Mouse (Mus musculus) midbrain, embryonic 13.5 days (tissue): ENCODE data around the gene Pde4dip. TPM values are rescaled to one million over a fixed set of nuclear protein-coding genes. Genes with fewer than 3 reads are reported as not detected.

Experiments used
- ATAC-seq: fragments of 200-750 bp; cut with Nextera tagmentation; 2 replicates; pipeline ENCODE4 v1.8.0; 2017; ENCODE audit warnings: mild to moderate bottlenecking, moderate TSS enrichment, moderate library complexity
- H3K27ac ChIP-seq: fragments of 300-500 bp; sonication (generic); 2 replicates; pipeline ENCODE4 v1.5.1; 2015; ENCODE audit warnings: inconsistent platforms, mild to moderate bottlenecking, moderate library complexity
- H3K27me3 ChIP-seq: fragments of 300-500 bp; sonication (generic); 2 replicates; pipeline ENCODE4 v1.6.1; 2015; ENCODE audit warnings: mild to moderate bottlenecking, inconsistent platforms
- H3K36me3 ChIP-seq: fragments of 300-500 bp; sonication (generic); 2 replicates; pipeline ENCODE4 v1.6.1; 2015; ENCODE audit warnings: mild to moderate bottlenecking, inconsistent platforms
- H3K4me1 ChIP-seq: fragments of 300-500 bp; sonication (generic); replicated peaks from 2 replicates; pipeline ENCODE4 v1.6.1; 2015; ENCODE audit warnings: inconsistent platforms
- H3K4me2 ChIP-seq: fragments of 300-500 bp; sonication (generic); replicated peaks from 2 replicates; pipeline ENCODE4 v1.6.1; 2015; ENCODE audit warnings: moderate library complexity, mild to moderate bottlenecking, inconsistent platforms
- H3K4me3 ChIP-seq: fragments of 300-500 bp; sonication (generic); replicated peaks from 2 replicates; pipeline ENCODE4 v1.5.1; 2015; ENCODE audit warnings: mild to moderate bottlenecking, inconsistent platforms
- H3K9ac ChIP-seq: fragments of 300-500 bp; sonication (generic); replicated peaks from 2 replicates; pipeline ENCODE4 v1.6.1; 2015; ENCODE audit warnings: mild to moderate bottlenecking, inconsistent platforms
- H3K9me3 ChIP-seq: fragments of 300-500 bp; sonication (generic); 2 replicates; pipeline ENCODE4 v1.6.1; 2016; ENCODE audit warnings: mild to moderate bottlenecking, inconsistent platforms
- WGBS: fragments of 180-500 bp; shearing (Covaris S2); methylation state at CpG from one replicate; pipeline ENCODE4 v1.1.7; 2015; 5-methylcytosine and 5-hydroxymethylcytosine counted together
- polyA plus RNA-seq: library from polyadenylated mRNA; unstranded; fragments of >200 nt; fragmentation: Nextera tagmentation; extraction: Ambion mirVana; gene quantifications from 2 replicates; pipeline ENCODE4 v1.2.1, GENCODE M21; 2015

Gene Pde4dip
- polyA plus RNA-seq, 1 experiment from 2014 or later = 46.6 TPM

DNA sequence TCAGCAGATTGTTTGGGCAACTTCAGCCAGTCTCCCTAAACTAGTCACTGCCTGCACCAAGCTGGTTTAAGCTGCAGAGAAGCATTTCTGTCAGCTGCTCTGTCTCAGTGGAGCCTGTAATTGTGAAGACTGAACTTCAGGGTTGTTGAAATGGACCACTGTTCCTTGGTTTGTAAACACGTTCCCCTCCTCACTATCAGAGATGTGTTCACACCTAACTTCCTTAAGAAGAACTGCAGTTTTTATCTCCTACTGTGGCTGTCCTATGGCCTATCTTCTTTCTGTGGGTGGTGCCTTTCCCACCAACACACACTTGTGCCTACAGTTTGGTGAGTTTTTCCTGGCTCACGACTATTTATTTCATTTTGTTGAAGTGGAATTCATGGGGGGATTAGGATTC lies 199.2 kb downstream of the Pde4dip start:
- H3K9ac ChIP-seq = no peak overlapping the region
- H3K27me3 ChIP-seq = peaks cover 3% of the 10 kb centered on the region; the same call in 1 of the 2 replicates
- WGBS = 79% methylated on average over 2 of the region's 2 CpGs
- no peak overlapping the region for H3K4me2 ChIP-seq
- no peak for ATAC-seq
- H3K27ac ChIP-seq = no peak overlapping the region
- H3K36me3 ChIP-seq = peaks cover 15% of the 10 kb centered on the region
- H3K4me3 ChIP-seq = no peak overlapping the region
- H3K9me3 ChIP-seq = no peaks in the 10 kb centered on the region
- H3K4me1 ChIP-seq = peaks cover 5% of the 10 kb centered on the region; the same call in 1 of the 2 replicates

DNA sequence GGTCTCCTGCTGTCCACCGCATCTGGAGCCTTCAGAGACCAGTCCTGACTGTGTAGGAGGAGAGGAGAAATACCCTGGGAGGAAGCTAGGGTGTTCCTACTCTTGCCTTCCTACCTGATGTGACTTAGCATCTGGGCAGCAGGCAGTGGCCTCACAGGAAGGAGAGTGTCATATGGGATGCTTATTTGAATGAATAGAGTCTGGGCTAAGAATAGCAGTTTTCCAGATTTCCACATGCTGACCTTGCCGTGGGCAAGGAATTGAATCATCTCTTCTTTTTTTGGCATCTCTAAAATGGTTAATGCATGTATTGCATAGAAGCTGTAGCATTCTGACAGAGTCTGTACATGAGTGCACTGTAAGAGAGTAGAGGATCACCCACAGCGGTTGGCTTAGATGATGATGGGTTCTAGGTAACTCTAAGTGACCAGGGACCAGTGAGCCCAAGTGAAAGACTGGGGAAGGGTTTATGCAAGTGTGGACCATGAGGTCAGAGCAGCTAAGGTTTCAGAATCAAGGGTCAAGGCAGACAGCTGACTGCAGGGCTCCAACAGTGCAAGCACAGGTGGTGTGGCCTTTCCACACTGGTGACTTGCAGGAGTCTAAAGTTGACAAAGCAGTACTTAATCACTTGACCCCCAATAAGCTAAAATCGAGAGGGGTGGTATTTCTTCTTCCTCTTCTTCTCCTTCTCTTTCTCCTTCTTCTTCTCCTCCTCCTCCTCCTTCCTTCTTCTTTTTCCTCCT lies 202.0 kb downstream of the Pde4dip start:
- H3K4me3 ChIP-seq = no peak overlapping the region
- peaks cover 28% of the 10 kb centered on the region for H3K27me3 ChIP-seq
- peaks cover 7% of the 10 kb centered on the region; the same call in 1 of the 2 replicates for H3K36me3 ChIP-seq
- no peak for ATAC-seq
- H3K4me1 ChIP-seq = peaks cover 18% of the 10 kb centered on the region
- WGBS = 89% methylated on average over 4 of the region's 4 CpGs
- H3K4me2 ChIP-seq = no peak overlapping the region
- H3K27ac ChIP-seq = no peak overlapping the region
- no peaks in the 10 kb centered on the region for H3K9me3 ChIP-seq
- H3K9ac ChIP-seq = no peak overlapping the region

DNA sequence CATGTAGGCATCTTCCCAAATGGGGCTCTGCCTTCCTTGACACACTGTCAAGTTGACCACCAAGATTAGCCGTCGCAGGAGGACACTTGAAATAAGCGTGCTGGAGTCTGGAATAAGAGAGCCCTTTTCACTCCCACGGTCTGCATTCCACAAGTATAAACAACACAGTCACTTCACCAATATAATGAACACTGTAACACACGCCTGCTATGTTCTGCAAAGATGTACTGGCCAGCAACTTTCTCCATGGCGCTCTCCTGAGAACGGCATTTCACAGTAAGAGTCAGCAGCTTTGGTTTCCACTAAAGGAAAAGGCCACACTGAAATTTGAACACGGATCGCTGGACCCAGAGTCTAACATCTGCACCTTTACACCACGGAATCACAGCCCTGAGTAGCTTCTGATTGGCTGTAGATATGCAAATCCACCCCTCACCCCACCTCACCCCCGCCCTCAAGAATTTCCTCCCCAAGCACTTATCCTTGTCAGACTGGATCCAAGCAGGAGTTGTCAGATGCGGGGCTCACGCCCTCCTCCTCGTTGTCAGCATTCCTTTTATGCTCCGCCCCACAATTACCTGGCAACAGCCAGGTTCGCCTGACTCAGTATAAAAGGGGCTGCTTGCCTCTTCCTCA lies 204.8 kb downstream of the Pde4dip start:
- Histone ChIP-seq H3K36me3 (no peaks in the 10 kb centered on the region), H3K4me1 (peaks cover 23% of the 10 kb centered on the region), H3K9me3 (no peaks in the 10 kb centered on the region), H3K4me2 (peak overlapping the region; percentile 22), H3K4me3 (no peak overlapping the region), H3K27me3 (peaks cover 43% of the 10 kb centered on the region), H3K9ac (no peak overlapping the region), H3K27ac (no peak overlapping the region)
- ATAC-seq = no peak
- 6% methylated on average over 16 of the region's 16 CpGs for WGBS

DNA sequence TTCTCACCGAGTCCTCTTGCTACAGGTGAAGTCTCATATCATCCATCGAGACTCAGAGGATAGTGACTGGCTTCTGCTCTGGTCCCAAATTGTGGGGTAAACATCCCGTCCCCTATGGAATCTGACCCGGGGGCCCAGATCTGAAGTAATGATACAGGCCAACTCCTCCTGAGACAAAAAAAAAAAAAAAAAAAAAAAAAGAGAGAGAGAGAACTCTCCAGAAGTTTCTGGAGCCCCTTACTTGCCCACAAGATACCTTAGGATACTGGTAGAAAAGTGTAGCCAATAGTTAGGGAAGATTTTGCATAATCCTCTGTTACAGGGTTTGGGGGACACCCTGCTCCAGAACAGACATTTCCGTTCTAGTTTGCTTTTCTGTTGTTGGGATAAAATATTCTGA lies 205.9 kb downstream of the Pde4dip start:
- WGBS = 26% methylated on average over 5 of the region's 5 CpGs
- Histone ChIP-seq H3K9ac (no peak overlapping the region), H3K4me1 (peaks cover 23% of the 10 kb centered on the region), H3K4me2 (peak overlapping the region; percentile 68), H3K4me3 (no peak overlapping the region), H3K36me3 (no peaks in the 10 kb centered on the region), H3K27ac (no peak overlapping the region), H3K27me3 (peaks cover 43% of the 10 kb centered on the region), H3K9me3 (no peaks in the 10 kb centered on the region)
- ATAC-seq = no peak

DNA sequence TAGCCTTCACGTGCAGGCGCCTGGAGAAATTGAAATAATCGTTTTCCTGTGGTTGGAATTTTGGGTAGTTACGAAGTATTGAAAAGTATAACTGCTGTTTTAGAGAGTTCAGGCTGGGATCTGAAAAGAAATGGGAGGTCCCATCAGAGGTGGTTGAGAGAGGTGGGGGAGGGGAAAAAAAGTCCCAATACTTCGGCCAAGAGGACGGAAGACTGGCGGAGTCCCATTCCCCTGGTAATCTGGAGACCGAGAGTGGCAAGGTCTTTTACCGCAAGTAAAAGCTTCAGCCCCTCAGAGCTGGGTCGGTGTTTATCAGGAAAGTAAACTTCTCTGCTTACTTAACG lies 206.4 kb downstream of the Pde4dip start:
- 1% methylated on average over 11 of the region's 11 CpGs for WGBS
- Histone ChIP-seq H3K27me3 (peaks cover 43% of the 10 kb centered on the region), H3K4me2 (peak overlapping the region; percentile 68), H3K4me1 (peaks cover 23% of the 10 kb centered on the region), H3K9ac (0 out of 2 replicates have a peak overlapping the region, but pooled peaks have one; percentile 46), H3K9me3 (no peaks in the 10 kb centered on the region), H3K36me3 (no peaks in the 10 kb centered on the region), H3K27ac (no peak overlapping the region), H3K4me3 (peak overlapping the region; percentile 43)
- ATAC-seq = no peak

DNA sequence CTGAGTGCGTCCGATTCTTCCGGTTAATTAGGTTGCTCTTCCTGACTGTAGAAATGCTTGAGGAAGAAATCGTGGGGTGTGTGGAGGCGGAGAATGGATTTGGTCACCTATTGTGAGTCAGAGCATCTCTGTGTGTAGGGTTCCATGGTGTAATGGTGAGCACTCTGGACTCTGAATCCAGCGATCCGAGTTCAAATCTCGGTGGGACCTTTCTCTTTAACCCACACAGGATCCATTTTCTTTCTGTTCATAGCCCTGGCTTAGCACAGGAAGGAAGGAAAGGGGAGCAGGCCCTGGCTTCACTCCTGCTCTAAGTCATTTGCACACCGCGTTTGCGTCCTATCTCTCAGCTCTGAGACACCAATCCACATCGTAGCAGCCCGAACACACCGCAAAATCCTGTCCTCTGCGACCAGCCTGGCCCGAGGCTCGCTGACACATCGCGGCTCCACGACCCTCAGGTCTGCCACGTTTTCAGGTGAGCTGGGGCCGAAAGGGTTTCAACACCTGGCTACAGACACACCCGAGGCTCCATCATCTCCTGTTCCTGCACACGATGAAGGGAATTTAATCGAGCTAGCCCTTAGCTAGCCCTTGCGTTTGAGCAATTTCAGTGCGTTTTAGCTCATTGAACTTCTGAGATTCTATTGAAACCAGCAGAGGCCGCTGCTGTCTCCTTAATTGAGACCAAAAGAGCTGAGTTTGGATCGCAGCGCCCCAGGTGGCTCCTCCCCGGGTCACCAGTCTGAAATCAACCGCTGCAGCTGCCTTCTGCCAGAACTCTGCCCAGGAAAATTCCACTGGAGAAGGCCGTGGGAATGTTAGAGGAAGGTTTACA lies 207.0 kb downstream of the Pde4dip start:
- Histone ChIP-seq H3K9ac (peak overlapping the region; percentile 46; the same call in 1 of the 2 replicates), H3K4me3 (peak overlapping the region; percentile 43), H3K4me2 (peak overlapping the region; percentile 68), H3K27ac (no peak overlapping the region), H3K27me3 (peaks cover 42% of the 10 kb centered on the region), H3K4me1 (peaks cover 23% of the 10 kb centered on the region), H3K36me3 (no peaks in the 10 kb centered on the region), H3K9me3 (no peaks in the 10 kb centered on the region)
- ATAC-seq = peak; percentile 63
- WGBS = under 1% methylated on average over 33 of the region's 33 CpGs

DNA sequence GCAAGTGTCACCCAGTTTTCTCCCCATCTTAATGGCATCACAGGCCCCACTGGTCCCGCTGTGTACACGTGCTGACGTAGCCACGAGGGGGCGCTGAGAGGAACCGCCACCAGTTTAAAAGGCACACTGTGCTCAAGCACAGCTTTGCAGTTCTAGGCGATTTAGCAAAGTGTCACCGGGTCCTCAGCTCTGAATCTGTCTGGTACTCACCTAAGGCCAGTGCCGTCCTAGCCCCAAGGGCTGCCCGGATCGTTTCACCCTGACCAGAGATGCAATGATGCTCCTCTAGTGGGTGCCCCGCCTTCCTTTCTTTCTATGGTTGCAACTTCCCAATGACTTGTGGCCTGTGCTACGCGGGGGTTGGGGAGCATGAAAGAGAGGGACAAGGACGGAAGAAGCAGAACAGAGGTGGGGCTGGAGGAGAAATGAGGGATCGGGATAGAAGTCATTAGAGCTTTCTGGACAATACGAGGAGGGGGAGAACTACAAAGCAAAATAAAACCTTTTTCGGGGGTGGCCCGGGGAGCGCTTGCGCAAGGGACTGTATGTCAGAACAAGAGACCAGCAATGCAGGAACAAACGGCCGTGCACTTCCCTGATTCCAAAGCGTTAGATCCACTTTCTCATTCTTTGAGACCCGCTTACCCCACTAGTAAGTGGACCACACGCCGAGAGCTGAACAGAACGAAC lies 207.7 kb downstream of the Pde4dip start:
- peaks cover 23% of the 10 kb centered on the region for H3K4me1 ChIP-seq
- H3K9ac ChIP-seq = peak overlapping the region; percentile 46; the same call in 1 of the 2 replicates
- peak overlapping the region; percentile 43 for H3K4me3 ChIP-seq
- no peaks in the 10 kb centered on the region for H3K9me3 ChIP-seq
- H3K4me2 ChIP-seq = peak overlapping the region; percentile 68
- ATAC-seq = peak; percentile 82
- 2% methylated on average over 28 of the region's 28 CpGs for WGBS
- peaks cover 40% of the 10 kb centered on the region for H3K27me3 ChIP-seq
- no peak overlapping the region for H3K27ac ChIP-seq
- no peaks in the 10 kb centered on the region for H3K36me3 ChIP-seq

DNA sequence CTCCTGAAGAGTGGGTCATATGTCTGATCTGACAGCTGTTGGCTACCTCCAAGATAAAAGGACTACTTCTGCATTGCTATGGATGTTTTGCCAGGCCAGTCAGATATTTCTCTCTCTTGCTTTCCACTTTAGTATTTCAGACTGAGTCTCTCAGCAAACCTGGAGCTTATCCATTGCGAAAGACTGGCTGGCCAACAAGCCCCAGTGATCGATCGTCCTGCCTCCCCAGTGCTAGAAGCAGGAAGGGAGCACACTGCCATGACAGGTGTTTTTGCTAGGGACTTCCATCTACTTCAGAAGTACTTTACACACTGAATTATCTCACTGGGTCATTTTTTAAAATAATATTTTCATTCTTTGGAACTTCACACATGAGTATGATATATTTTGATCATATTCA lies 210.1 kb downstream of the Pde4dip start:
- peaks cover 31% of the 10 kb centered on the region for H3K27me3 ChIP-seq
- no peak for ATAC-seq
- H3K4me1 ChIP-seq = peaks cover 18% of the 10 kb centered on the region
- no peak overlapping the region for H3K9ac ChIP-seq
- no peaks in the 10 kb centered on the region for H3K9me3 ChIP-seq
- no peak overlapping the region for H3K27ac ChIP-seq
- 95% methylated on average over 3 of the region's 3 CpGs for WGBS
- no peak overlapping the region for H3K4me2 ChIP-seq
- H3K36me3 ChIP-seq = no peaks in the 10 kb centered on the region
- H3K4me3 ChIP-seq = no peak overlapping the region

DNA sequence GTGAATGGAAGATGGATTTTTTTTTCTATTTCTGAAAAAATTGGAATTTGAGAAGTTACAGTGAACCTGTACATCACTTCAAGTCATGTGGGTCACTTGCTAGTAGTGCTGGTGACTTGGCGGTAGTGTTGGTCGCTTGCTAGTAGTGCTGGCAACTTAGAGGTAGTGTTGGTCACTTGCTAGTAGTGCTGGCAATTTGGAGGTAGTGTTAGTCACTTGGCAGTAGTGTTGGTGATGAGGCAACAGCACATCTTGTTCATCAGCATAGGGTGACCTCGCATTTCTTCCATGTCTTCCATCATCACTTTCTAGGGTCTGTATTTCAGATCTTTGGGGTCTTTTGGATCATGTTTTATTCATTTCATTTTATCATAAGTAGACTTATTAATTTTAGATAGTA lies 212.4 kb downstream of the Pde4dip start:
- H3K27me3 ChIP-seq = peaks cover 11% of the 10 kb centered on the region
- H3K4me2 ChIP-seq = no peak overlapping the region
- H3K36me3 ChIP-seq = peaks cover 10% of the 10 kb centered on the region
- H3K9ac ChIP-seq = no peak overlapping the region
- 0 out of 2 replicates have a peak, but pooled peaks cover 7% of the 10 kb centered on the region for H3K4me1 ChIP-seq
- H3K27ac ChIP-seq = no peak overlapping the region
- ATAC-seq = no peak
- no peak overlapping the region for H3K4me3 ChIP-seq
- no peaks in the 10 kb centered on the region for H3K9me3 ChIP-seq
- 97% methylated on average over 3 of the region's 3 CpGs for WGBS

DNA sequence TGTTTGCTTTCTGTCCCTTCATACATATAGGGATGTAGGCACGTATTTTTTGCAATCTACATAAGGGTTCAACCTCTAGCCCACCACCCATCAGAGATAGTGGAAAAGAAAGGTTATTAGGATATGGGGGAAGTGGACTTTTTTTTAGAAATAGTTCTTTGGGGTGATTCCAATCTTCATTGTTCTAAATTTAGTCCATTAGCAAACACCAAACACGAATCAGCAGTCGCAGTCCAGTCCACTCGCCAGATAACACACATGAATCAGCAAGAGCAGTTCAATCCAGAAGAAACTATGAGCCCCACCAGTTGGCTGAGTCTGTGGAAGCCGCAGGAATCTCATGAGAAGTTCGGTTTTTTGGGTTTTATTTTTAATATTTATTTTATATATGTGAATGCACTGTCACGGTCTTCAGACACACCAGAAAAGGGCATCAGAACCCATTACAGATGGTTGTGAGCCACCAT lies 213.8 kb downstream of the Pde4dip start, which contains the start of gene Gm17651:
Gene Gm17651 (minus strand): TSS at position 51 of the 467 bp plus-strand sequence.
- Histone ChIP-seq H3K9ac (no peak within 1 kb of the TSS), H3K27me3 (no peaks in the 10 kb centered on the region), H3K4me2 (no peak within 1 kb of the TSS), H3K27ac (no peak within 1 kb of the TSS), H3K4me3 (no peak within 1 kb of the TSS), H3K36me3 (peaks cover 23% of the 10 kb centered on the region), H3K4me1 (no peaks in the 10 kb centered on the region), H3K9me3 (no peaks in the 10 kb centered on the region)
- WGBS = 94% methylated on average over 7 of the region's 7 CpGs
- no peak for ATAC-seq

DNA sequence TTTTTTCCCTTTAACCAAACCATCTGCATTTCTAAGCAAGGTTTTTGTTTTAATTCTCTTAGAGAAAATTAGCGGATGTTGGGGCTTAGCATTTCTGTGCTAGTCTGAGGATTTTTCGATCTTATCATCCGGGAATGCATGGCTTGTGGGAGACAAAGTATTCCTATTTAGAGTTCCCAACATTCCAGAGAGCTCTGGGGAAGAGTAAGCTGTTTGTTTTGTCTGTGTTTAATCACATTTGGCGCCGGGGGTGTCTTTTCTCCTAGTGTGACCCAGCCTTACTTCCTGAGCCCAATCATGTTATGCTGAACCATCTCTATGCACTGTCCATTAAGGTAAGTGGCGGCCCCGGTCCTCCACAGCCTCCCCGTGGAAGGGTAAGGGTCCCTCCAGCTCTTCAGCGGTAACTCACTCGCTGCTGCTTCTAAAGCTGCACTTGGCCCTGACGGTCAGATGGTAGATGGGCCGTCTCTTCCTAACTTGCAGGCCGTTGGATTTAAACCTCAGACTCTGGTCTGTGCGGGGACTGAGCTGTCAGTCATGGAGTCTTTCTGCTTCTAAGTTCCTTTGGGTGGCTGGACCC lies 221.3 kb downstream of the Pde4dip start:
- no peaks in the 10 kb centered on the region for H3K27me3 ChIP-seq
- H3K27ac ChIP-seq = no peak overlapping the region
- H3K36me3 ChIP-seq = peaks cover 80% of the 10 kb centered on the region
- ATAC-seq = no peak
- H3K9ac ChIP-seq = no peak overlapping the region
- no peaks in the 10 kb centered on the region for H3K9me3 ChIP-seq
- H3K4me3 ChIP-seq = no peak overlapping the region
- no peaks in the 10 kb centered on the region for H3K4me1 ChIP-seq
- WGBS = 83% methylated on average over 14 of the region's 14 CpGs
- H3K4me2 ChIP-seq = no peak overlapping the region
